Mouse (Mus musculus) left cerebral cortex, postnatal 36 days (tissue): ENCODE results near the gene Entpd8. TPM values are rescaled to one million over a fixed set of nuclear protein-coding genes. Genes with fewer than 3 reads are reported as not detected.

Experiments
- DNase-seq, 2 experiments: peaks; one replicate each; pipeline ENCODE4 v3.0.0; 2021 to 2022; ENCODE audit warnings: low spot score in 2 of 2, mixed read lengths in 1 of 2
- intact Hi-C: fragments of 180-260 bp; cut with DNase I; formaldehyde crosslinking; loops from one replicate; pipeline ENCODE4 v1.15.1; 2025
- microRNA-seq: library from miRNA; unstranded; fragments of <30 nt; microRNA quantifications from one replicate; pipeline ENCODE4 v1.2.0, GENCODE M21; 2022
- total RNA-seq, 2 experiments: library from RNA; stranded (reverse); gene quantifications; 2 replicates each; pipeline ENCODE4 v1.2.3; 2021

Entpd8 gene
- total RNA-seq, 2 experiments from 2014 or later = not detected

DNA sequence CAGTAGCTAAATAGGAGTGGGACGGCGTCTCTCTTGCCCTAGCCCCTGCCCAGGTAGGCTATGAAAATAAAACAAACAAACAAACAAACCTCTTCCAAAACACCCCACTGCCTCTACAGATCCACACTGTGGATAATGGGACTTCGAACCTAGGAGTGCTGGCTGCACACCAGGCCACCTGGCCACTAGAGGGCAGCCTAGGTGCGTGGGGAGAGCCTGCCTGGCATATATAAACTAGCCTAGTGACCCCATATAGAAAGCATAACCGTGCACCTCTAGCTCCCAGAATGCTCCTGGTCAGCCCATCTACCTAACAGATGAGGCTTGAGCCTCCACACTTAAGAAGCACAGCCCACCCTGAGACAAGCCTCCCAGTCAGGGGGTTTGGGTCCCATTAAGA, 47.1 kb downstream of the Entpd8 start:
- DNase-seq = peak in 1 of 2 experiments; percentile 24

DNA sequence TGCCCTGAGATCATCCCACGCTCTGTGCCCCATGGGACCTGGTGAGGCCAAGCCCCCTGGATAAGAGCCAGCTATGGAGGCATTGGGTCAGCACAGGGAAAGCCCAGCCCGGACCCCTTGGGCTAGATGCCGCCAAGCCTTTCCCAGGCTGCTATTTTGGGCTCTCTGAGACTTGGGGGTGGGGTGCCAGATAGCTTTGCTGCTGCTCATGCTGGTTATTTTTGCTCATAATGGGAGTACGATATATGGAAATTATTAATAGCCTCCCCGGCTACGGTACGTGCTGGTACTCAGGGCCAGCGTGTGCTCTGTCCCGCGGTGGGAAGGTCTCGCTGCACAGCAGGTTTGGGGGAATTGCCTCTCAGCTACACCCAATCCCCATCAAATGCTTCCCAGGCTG, 48.0 kb downstream of the Entpd8 start:
- DNase-seq = no peak
- intact Hi-C loops = no loop called here

More for the DNA sequence above, 47.1 kb downstream of the Entpd8 start:
- intact Hi-C loops = no loop called here

GRCm38 (mm10) chr2:25131601-25132000, 51.5 kb downstream of the Entpd8 start:
- intact Hi-C loops = no loop called here
- DNase-seq = no peak

Small RNAs within 50 kb of the gene (microRNA-seq; reads per million reads assigned to microRNA genes)
- gene Gm24328 = not detected
- gene Mir7664 = not detected

Other genes starting within 250 kb of the Entpd8 start
- gene Ehmt1, start 160.7 kb upstream of the Entpd8 start, total RNA-seq = 10 to 100 TPM; 47.0 to 62.6 TPM
- gene Arrdc1, start 145.1 kb upstream of the Entpd8 start, total RNA-seq = 10 to 100 TPM; 14.1 to 18.1 TPM
- gene Zmynd19, start 130.5 kb upstream of the Entpd8 start, total RNA-seq = 10 to 100 TPM; 37.1 to 37.3 TPM
- gene Dph7, start 117.9 kb upstream of the Entpd8 start, total RNA-seq = 10 to 100 TPM; 28.4 to 34.6 TPM
- 10 to 100 TPM; 77.5 to 82.1 TPM for gene Mrpl41, start 105.2 kb upstream of the Entpd8 start, total RNA-seq
- 10 to 100 TPM; 19.3 to 22.2 TPM for gene Pnpla7, start 104.3 kb upstream of the Entpd8 start, total RNA-seq
- 100 to 1,000 TPM; 458 to 503 TPM for gene Nsmf, start 25.9 kb upstream of the Entpd8 start, total RNA-seq
- gene Noxa1, start 14.8 kb downstream of the Entpd8 start, total RNA-seq = not detected
- gene Nrarp, start 100.5 kb downstream of the Entpd8 start, total RNA-seq = 10 to 100 TPM; 19.7 to 30.7 TPM
- gene Tor4a, start 116.6 kb downstream of the Entpd8 start, total RNA-seq = 1 to 10 TPM; 1.6 to 2.3 TPM
- 10 to 100 TPM; 55.4 to 58.5 TPM for gene Nelfb, start 131.2 kb downstream of the Entpd8 start, total RNA-seq
- under 1 TPM in 1 of 2 experiments, not detected in 1; 0.29 TPM for gene Stpg3, start 134.3 kb downstream of the Entpd8 start, total RNA-seq
- gene Fam166a, start 138.4 kb downstream of the Entpd8 start, total RNA-seq = not detected
- gene Tubb4b, start 144.4 kb downstream of the Entpd8 start, total RNA-seq = 100 to 1,000 TPM; 334 to 390 TPM
- gene Slc34a3, start 154.1 kb downstream of the Entpd8 start, total RNA-seq = not detected
- gene Rnf224, start 156.5 kb downstream of the Entpd8 start, total RNA-seq = not detected
- gene Rnf208, start 162.0 kb downstream of the Entpd8 start, total RNA-seq = 100 to 1,000 TPM; 244 to 282 TPM
- gene Cysrt1, start 162.1 kb downstream of the Entpd8 start, total RNA-seq = not detected
- 1 to 10 TPM; 1.9 to 3.2 TPM for gene AL732309.1, start 166.6 kb downstream of the Entpd8 start, total RNA-seq
- 10 to 100 TPM; 32.8 to 44.3 TPM for gene Tmem203, start 175.1 kb downstream of the Entpd8 start, total RNA-seq
- gene Tprn, start 182.3 kb downstream of the Entpd8 start, total RNA-seq = 10 to 100 TPM; 18.5 to 24.7 TPM
- gene Ssna1, start 192.1 kb downstream of the Entpd8 start, total RNA-seq = 10 to 100 TPM; 60.1 to 68.3 TPM
- 10 to 100 TPM; 78.9 to 82.8 TPM for gene Anapc2, start 192.2 kb downstream of the Entpd8 start, total RNA-seq
- not detected for gene Tmem210, start 207.8 kb downstream of the Entpd8 start, total RNA-seq
- not detected for gene Lrrc26, start 209.6 kb downstream of the Entpd8 start, total RNA-seq
- 100 to 1,000 TPM; 451 to 471 TPM for gene Grin1, start 238.9 kb downstream of the Entpd8 start, total RNA-seq